Mouse (Mus musculus) hindbrain, embryonic 16.5 days (tissue): ENCODE measurements around the gene Shq1. TPM values are rescaled to one million over a fixed set of nuclear protein-coding genes. Genes with fewer than 3 reads are reported as not detected.
A peak's percentile ranks its signal among the peaks of the same experiment; 100 is the strongest.

Source experiments
- ATAC-seq: fragments of 200-750 bp; cut with Nextera tagmentation; 2 replicates; pipeline ENCODE4 v1.8.0; 2017; ENCODE audit warnings: moderate TSS enrichment, moderate library complexity
- H3K27ac ChIP-seq: fragments of 300-500 bp; sonication (generic); 2 replicates; pipeline ENCODE4 v1.5.1; 2014; ENCODE audit warnings: low read depth, mild to moderate bottlenecking, control low read depth, low read length, moderate library complexity
- H3K27me3 ChIP-seq: fragments of 300-500 bp; sonication (generic); replicated peaks from 2 replicates; pipeline ENCODE4 v1.6.1; 2014; ENCODE audit warnings: low read length; ENCODE audit not compliant: control insufficient read depth, insufficient read depth
- H3K36me3 ChIP-seq: fragments of 300-500 bp; sonication (generic); 2 replicates; pipeline ENCODE4 v1.6.1; 2014; ENCODE audit warnings: mild to moderate bottlenecking, low read length, moderate library complexity, mixed read lengths; ENCODE audit not compliant: control insufficient read depth, insufficient read depth
- H3K4me1 ChIP-seq: fragments of 300-500 bp; sonication (generic); 2 replicates; pipeline ENCODE4 v1.6.1; 2014; ENCODE audit warnings: low read depth, low read length; ENCODE audit not compliant: control insufficient read depth, insufficient read depth
- H3K4me2 ChIP-seq: fragments of 300-500 bp; sonication (generic); 2 replicates; pipeline ENCODE4 v1.6.1; 2014; ENCODE audit warnings: mild to moderate bottlenecking, low read length, control low read depth, moderate library complexity
- H3K4me3 ChIP-seq: fragments of 300-500 bp; sonication (generic); 2 replicates; pipeline ENCODE4 v1.5.1; 2014; ENCODE audit warnings: mild to moderate bottlenecking, low read length, control low read depth, moderate library complexity
- H3K9ac ChIP-seq: fragments of 300-500 bp; sonication (generic); 2 replicates; pipeline ENCODE4 v1.6.1; 2014; ENCODE audit warnings: low read depth, mild to moderate bottlenecking, control low read depth, low read length, moderate library complexity
- H3K9me3 ChIP-seq: fragments of 300-500 bp; sonication (generic); 2 replicates; pipeline ENCODE4 v1.6.1; 2014; ENCODE audit warnings: mild to moderate bottlenecking, low read length, moderate library complexity; ENCODE audit not compliant: control insufficient read depth
- WGBS: fragments of 180-500 bp; shearing (Covaris S2); extraction: QIAGEN DNeasy Blood & Tissue Kit; methylation state at CpG from one replicate; pipeline ENCODE4 v1.1.7; 2014; 5-methylcytosine and 5-hydroxymethylcytosine counted together
- polyA plus RNA-seq: library from polyadenylated mRNA; unstranded; fragments of >200 nt; fragmentation: Nextera tagmentation; extraction: Ambion mirVana; gene quantifications from 2 replicates; pipeline ENCODE4 v1.2.1, GENCODE M21; 2015

Gene Shq1
- 8.9 and 10.1 TPM in 2 replicates for polyA plus RNA-seq

DNA sequence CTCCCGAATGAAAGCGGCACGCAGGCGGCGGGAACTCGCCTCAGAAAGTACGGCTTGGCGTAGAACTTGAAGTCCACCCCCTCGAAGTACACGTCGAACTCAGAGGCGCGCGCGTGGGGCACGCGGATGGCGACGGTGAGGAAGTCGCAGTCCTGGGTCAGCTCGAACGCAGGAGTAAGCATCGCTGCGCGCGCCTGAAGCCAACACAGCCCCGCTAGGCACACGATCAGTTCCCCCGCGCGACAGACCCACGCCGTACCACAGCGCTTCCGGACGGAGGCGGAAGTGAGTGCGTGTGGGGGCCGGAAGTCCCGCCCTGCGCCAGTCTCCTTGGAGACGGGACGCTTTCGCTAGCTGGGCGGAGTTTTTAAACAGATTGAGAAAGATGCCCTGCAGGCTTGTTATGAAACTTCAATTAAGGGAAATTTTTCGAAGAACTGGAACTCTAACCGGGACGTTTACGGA lies at the start of gene Shq1:
TSS of gene Shq1 (minus strand) at position 278 of the 465 bp plus-strand sequence.
- Histone ChIP-seq H3K4me1 (peaks cover 9% of the 10 kb centered on the region), H3K9me3 (no peaks in the 10 kb centered on the region), H3K4me3 (peak within 1 kb of the TSS; percentile 90), H3K27ac (no peak within 1 kb of the TSS; the same call in 1 of the 2 replicates), H3K9ac (peak within 1 kb of the TSS; percentile 75), H3K27me3 (no peaks in the 10 kb centered on the region), H3K4me2 (peak within 1 kb of the TSS; percentile 97), H3K36me3 (no peaks in the 10 kb centered on the region)
- peak; percentile 96 for ATAC-seq
- WGBS: under 1% methylated on average over 49 of the region's 49 CpGs

DNA sequence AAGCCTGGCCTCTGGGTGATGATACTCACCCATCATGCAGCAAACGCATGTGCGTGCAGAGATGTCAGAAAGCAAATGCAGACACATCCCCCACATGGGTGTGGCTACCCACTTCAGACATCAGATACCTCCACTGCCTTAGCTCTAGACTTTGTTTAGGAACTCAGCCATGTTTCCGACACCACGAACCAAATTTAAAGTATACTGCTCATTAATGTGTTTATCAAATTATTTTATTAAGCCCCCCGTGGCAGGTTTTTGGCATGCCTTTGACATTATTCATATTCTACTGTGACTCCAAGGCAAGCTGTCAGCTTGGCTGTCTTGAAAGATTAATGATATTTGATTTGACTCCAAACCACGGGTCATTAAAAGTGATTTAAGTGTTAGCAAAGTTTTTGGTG lies 49.1 kb upstream of the Shq1 start:
- H3K27me3 ChIP-seq: no peaks in the 10 kb centered on the region; the same call in 1 of the 2 replicates
- no peak overlapping the region for H3K27ac ChIP-seq
- H3K36me3 ChIP-seq: no peaks in the 10 kb centered on the region
- H3K9me3 ChIP-seq: no peaks in the 10 kb centered on the region
- H3K9ac ChIP-seq: no peak overlapping the region
- 73% methylated on average over 6 of the region's 6 CpGs for WGBS
- no peak for ATAC-seq
- H3K4me2 ChIP-seq: no peak overlapping the region
- no peaks in the 10 kb centered on the region; the same call in 1 of the 2 replicates for H3K4me1 ChIP-seq
- H3K4me3 ChIP-seq: no peak overlapping the region

DNA sequence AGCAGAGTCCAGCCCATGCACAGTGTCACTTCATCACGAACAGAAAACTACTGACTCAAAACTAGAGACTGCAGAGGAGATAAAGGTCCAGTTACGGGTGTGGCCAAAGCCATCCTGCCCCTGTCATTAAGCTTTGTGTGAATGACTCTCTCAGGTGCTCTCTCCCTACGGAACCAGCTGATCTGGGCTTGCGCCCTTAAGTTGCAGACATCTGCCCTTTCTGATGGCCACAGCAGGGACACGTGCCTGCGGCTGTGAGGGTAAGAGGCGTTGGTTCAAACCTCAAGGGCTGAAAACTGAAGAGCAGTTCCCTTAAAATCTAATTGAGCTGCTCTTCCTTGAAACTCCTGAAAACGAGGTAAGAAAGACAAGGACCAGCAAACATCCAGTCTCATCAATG lies 45.9 kb upstream of the Shq1 start:
- Histone ChIP-seq H3K27me3 (no peaks in the 10 kb centered on the region; the same call in 1 of the 2 replicates), H3K4me3 (no peak overlapping the region), H3K4me2 (no peak overlapping the region), H3K9me3 (no peaks in the 10 kb centered on the region), H3K4me1 (no peaks in the 10 kb centered on the region; the same call in 1 of the 2 replicates), H3K9ac (no peak overlapping the region), H3K36me3 (no peaks in the 10 kb centered on the region), H3K27ac (no peak overlapping the region)
- WGBS: 82% methylated on average over 8 of the region's 8 CpGs
- ATAC-seq: no peak

DNA sequence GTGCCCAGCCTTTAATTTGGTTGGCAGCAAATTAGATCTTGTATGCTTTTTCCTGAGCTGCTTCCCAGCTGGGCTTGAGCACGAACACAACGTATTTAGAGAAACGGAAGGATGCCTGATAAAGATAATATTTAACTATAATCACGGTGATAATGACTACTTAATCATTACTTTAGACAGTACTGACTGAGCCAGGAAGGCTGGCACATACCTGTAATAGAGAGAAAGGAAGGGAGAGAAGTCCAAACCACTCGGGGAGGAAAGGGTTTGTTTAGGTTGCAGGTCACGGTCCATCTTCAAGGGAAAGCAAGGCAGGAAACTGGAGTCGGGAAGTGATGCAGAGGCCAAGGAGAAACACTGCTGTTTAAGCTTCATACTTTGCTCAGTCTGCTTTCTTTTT lies 45.2 kb upstream of the Shq1 start:
- no peak overlapping the region for H3K4me2 ChIP-seq
- H3K9ac ChIP-seq: no peak overlapping the region
- no peaks in the 10 kb centered on the region for H3K9me3 ChIP-seq
- no peak for ATAC-seq
- H3K27ac ChIP-seq: no peak overlapping the region
- H3K27me3 ChIP-seq: no peaks in the 10 kb centered on the region; the same call in 1 of the 2 replicates
- WGBS: 81% methylated on average over 7 of the region's 7 CpGs
- H3K36me3 ChIP-seq: no peaks in the 10 kb centered on the region
- no peak overlapping the region for H3K4me3 ChIP-seq
- H3K4me1 ChIP-seq: no peaks in the 10 kb centered on the region

DNA sequence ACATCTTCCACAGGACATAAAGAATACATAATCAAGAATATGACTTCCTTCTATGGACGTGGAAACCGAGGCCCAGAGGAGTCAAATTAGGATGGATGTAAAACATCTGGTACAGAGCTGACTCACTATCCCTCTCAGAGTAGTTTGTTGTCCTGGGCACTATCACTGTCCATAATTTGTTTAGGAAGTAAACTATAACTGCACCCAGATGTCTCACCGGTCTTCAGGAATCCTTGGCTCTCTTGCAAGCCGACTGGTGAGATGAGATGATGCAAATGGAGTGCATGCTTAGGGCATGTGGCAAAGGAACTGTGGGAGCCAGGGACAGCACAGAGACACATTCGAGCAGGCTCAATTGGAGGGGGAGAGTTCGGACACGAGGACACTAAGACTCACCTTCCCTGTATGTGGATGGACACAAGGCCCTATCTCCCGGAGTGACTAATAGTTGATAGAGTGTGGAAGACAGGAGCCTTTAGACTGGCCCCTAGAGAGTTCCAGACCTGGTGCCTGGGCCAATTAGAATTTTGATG lies 44.4 kb upstream of the Shq1 start:
- Histone ChIP-seq H3K27me3 (no peaks in the 10 kb centered on the region; the same call in 1 of the 2 replicates), H3K9me3 (no peaks in the 10 kb centered on the region), H3K4me3 (no peak overlapping the region), H3K36me3 (no peaks in the 10 kb centered on the region), H3K4me2 (no peak overlapping the region), H3K27ac (no peak overlapping the region), H3K9ac (no peak overlapping the region), H3K4me1 (no peaks in the 10 kb centered on the region)
- ATAC-seq: no peak
- 87% methylated on average over 8 of the region's 8 CpGs for WGBS

DNA sequence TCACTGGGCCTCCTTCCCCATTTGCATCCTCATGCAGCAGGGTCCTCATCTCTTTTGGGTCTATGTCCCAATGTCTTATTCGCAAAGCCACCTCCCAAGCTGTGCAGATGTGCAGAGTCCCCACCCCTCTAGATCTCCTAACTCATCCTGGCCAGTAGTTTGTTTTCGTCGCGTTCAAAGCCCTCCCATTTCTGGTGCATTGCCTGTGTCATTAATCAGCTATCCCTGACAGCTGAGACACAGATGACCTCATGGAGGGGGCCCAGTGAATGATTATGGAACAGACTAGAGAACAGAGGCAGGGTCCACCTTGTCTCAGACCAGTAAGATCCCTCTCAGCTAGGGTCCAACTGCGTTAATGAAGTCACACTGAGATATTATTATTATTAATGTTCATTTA lies 39.9 kb upstream of the Shq1 start:
- Histone ChIP-seq H3K36me3 (no peaks in the 10 kb centered on the region), H3K9ac (no peak overlapping the region), H3K27me3 (no peaks in the 10 kb centered on the region; the same call in 1 of the 2 replicates), H3K4me1 (no peaks in the 10 kb centered on the region; the same call in none of the 2 replicates), H3K4me2 (no peak overlapping the region), H3K4me3 (no peak overlapping the region), H3K27ac (no peak overlapping the region), H3K9me3 (no peaks in the 10 kb centered on the region)
- ATAC-seq: no peak
- 72% methylated on average over 5 of the region's 5 CpGs for WGBS

DNA sequence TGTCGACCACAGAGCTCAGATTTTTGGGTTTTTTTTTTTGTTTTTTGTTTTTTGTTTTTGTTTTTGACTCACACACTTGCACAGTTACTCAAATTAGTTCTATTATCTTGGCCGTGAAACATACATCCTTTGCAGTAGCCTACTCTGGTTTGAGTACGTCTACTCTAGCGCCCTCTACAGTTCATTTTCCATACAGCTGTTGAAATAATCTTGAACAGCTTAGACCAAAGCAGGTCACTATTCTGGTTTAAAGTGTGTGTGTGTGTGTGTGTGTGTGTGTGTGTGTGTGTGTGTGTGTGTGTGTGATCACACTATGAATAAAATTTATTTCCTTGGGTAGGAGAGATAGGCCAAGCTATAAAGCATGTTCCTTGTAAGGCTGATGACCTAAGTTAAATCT lies 39.2 kb upstream of the Shq1 start:
- ATAC-seq: no peak
- Histone ChIP-seq H3K4me2 (no peak overlapping the region), H3K36me3 (no peaks in the 10 kb centered on the region), H3K27ac (no peak overlapping the region), H3K27me3 (no peaks in the 10 kb centered on the region; the same call in 1 of the 2 replicates), H3K4me3 (no peak overlapping the region), H3K9ac (no peak overlapping the region), H3K9me3 (no peaks in the 10 kb centered on the region), H3K4me1 (peaks cover 4% of the 10 kb centered on the region)
- 35% methylated on average over 4 of the region's 4 CpGs for WGBS

DNA sequence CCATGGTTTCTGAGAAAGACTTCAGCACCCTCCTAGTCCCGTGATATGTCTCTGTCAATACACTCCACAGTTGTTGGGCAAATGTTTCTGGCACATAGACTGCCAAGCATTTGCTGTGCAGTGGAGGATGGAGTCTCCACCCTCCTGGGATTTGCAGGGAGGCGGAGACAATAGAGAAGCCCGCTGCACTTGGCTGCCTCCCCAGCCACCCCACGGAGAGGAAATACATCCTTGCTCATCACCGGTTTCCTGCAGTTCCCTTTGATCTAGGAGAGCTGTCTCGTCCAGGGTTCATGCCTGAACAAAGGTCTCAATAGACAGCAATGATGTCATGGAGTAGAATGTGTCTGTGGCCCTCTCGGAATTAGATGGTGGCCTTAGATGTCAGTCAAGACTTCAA lies 38.5 kb upstream of the Shq1 start:
- Histone ChIP-seq H3K4me3 (no peak overlapping the region), H3K9me3 (no peaks in the 10 kb centered on the region), H3K4me2 (no peak overlapping the region), H3K9ac (no peak overlapping the region), H3K4me1 (peaks cover 7% of the 10 kb centered on the region), H3K27ac (no peak overlapping the region), H3K27me3 (no peaks in the 10 kb centered on the region; the same call in 1 of the 2 replicates), H3K36me3 (no peaks in the 10 kb centered on the region)
- WGBS: 11% methylated on average over 7 of the region's 7 CpGs
- peak; percentile 63; the same call in 1 of the 2 replicates for ATAC-seq

DNA sequence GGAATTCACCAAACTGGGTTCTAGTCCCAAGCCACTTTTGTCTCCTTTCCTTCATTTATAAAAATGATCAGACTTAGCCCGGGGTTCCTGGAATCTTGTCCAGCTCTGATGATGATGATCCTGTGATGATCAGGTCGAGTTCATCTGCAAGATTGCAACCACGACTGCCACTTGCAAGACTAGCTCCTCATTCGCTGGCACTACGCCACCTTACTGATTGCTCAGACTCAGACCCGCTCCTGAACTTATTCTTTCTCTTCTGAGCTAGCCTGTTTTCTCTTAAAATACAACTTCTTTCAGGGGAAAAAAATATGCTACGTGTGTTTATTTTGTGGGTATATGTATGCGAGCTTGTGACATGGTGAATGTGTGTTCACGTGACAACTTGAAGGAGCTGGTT lies 38.0 kb upstream of the Shq1 start:
- H3K4me3 ChIP-seq: no peak overlapping the region
- no peaks in the 10 kb centered on the region for H3K9me3 ChIP-seq
- H3K4me2 ChIP-seq: no peak overlapping the region
- no peak for ATAC-seq
- no peaks in the 10 kb centered on the region for H3K36me3 ChIP-seq
- H3K9ac ChIP-seq: no peak overlapping the region
- H3K27ac ChIP-seq: no peak overlapping the region
- H3K27me3 ChIP-seq: no peaks in the 10 kb centered on the region; the same call in 1 of the 2 replicates
- 69% methylated on average over 9 of the region's 9 CpGs for WGBS
- peaks cover 11% of the 10 kb centered on the region for H3K4me1 ChIP-seq
